Mouse (Mus musculus): ENCODE data around the gene Tmem176b.

- TF ChIP-seq CTCF (IDR thresholded peaks at IDR 0.05; ENCODE audit: low read depth, low read length), result no peak
- TF ChIP-seq POLR2A (IDR thresholded peaks at IDR 0.05; ENCODE audit: borderline replicate concordance, low read depth, low read length), result no peak
Measured at GRCm38 (mm10) chr6:48874576-48874975, 33.3 kb upstream of the Tmem176b start.
